Mouse (Mus musculus) lung, postnatal 0 days (tissue): ENCODE results near the gene Map2. TPM values are rescaled to one million over a fixed set of nuclear protein-coding genes. Genes with fewer than 3 reads are reported as not detected.
A peak's percentile ranks its signal among the peaks of the same experiment; 100 is the strongest.

Experiments used
- ATAC-seq: fragments of 200-750 bp; cut with Nextera tagmentation; 2 replicates; pipeline ENCODE4 v1.8.0; 2017; ENCODE audit warnings: moderate library complexity
- DNase-seq: peaks from one replicate; pipeline ENCODE4 v3.0.0-alpha.2; 2016; ENCODE audit warnings: low spot score
- H3K27ac ChIP-seq: fragments of 300-500 bp; sonication (generic); 2 replicates; pipeline ENCODE4 v1.5.1; 2014; ENCODE audit warnings: antibody characterized with exemption, mild to moderate bottlenecking, low read length, mixed read lengths
- H3K27me3 ChIP-seq: fragments of 300-500 bp; sonication (generic); replicated peaks from 2 replicates; pipeline ENCODE4 v1.6.1; 2014; ENCODE audit warnings: low read length, mixed read lengths; ENCODE audit not compliant: insufficient read depth
- H3K36me3 ChIP-seq: fragments of 300-500 bp; sonication (generic); 2 replicates; pipeline ENCODE4 v1.6.1; 2014; ENCODE audit warnings: low read length, mixed read lengths; ENCODE audit not compliant: insufficient read depth
- H3K4me1 ChIP-seq: fragments of 300-500 bp; sonication (generic); 2 replicates; pipeline ENCODE4 v1.6.1; 2014; ENCODE audit warnings: antibody characterized with exemption, low read depth, low read length, mixed read lengths; ENCODE audit not compliant: insufficient read depth
- H3K4me2 ChIP-seq: fragments of 300-500 bp; sonication (generic); replicated peaks from 2 replicates; pipeline ENCODE4 v1.6.1; 2014; ENCODE audit warnings: low read depth, mild to moderate bottlenecking, low read length, moderate library complexity, mixed read lengths
- H3K4me3 ChIP-seq: fragments of 300-500 bp; sonication (generic); 2 replicates; pipeline ENCODE4 v1.5.1; 2014; ENCODE audit warnings: low read depth, low read length
- H3K9ac ChIP-seq: fragments of 300-500 bp; sonication (generic); replicated peaks from 2 replicates; pipeline ENCODE4 v1.6.1; 2014; ENCODE audit warnings: low read depth, mild to moderate bottlenecking
- H3K9me3 ChIP-seq: fragments of 300-500 bp; sonication (generic); 2 replicates; pipeline ENCODE4 v1.6.1; 2016; ENCODE audit warnings: low read length, mixed read lengths
- CTCF ChIP-seq: IDR thresholded peaks from 2 replicates; pipeline ENCODE4 v1.5.1; 2016; ENCODE audit warnings: antibody characterized with exemption, mild to moderate bottlenecking
- EP300 ChIP-seq: IDR thresholded peaks from 2 replicates; pipeline ENCODE4 v1.6.1; 2016; ENCODE audit warnings: antibody characterized with exemption, mild to moderate bottlenecking, control low read depth
- WGBS: fragments of 180-500 bp; shearing (Covaris S2); extraction: QIAGEN DNeasy Blood & Tissue Kit; methylation state at CpG from one replicate; pipeline ENCODE4 v1.1.7; 2014; 5-methylcytosine and 5-hydroxymethylcytosine counted together
- polyA plus RNA-seq: library from polyadenylated mRNA; unstranded; fragments of >200 nt; fragmentation: Nextera tagmentation; extraction: Ambion mirVana; gene quantifications from 2 replicates; pipeline ENCODE4 v1.2.1, GENCODE M21; 2015

The Map2 gene
- polyA plus RNA-seq, 1 experiment from 2014 or later, result 2.1 TPM

GRCm38 (mm10) chr1:66388561-66388960 lies 213.5 kb downstream of the Map2 start:
- H3K27me3 ChIP-seq, result no peaks in the 10 kb centered on the region
- no peak for DNase-seq
- H3K36me3 ChIP-seq, result no peaks in the 10 kb centered on the region
- no peak overlapping the region for H3K4me2 ChIP-seq
- 68% methylated on average over 8 of the region's 8 CpGs for WGBS
- H3K4me3 ChIP-seq, result no peak overlapping the region
- no peaks in the 10 kb centered on the region for H3K4me1 ChIP-seq
- ATAC-seq, result no peak
- no peaks in the 10 kb centered on the region for H3K9me3 ChIP-seq
- H3K27ac ChIP-seq, result no peak overlapping the region
- no peak overlapping the region for H3K9ac ChIP-seq
- TF ChIP-seq EP300 (no peak), CTCF (no peak)

DNA sequence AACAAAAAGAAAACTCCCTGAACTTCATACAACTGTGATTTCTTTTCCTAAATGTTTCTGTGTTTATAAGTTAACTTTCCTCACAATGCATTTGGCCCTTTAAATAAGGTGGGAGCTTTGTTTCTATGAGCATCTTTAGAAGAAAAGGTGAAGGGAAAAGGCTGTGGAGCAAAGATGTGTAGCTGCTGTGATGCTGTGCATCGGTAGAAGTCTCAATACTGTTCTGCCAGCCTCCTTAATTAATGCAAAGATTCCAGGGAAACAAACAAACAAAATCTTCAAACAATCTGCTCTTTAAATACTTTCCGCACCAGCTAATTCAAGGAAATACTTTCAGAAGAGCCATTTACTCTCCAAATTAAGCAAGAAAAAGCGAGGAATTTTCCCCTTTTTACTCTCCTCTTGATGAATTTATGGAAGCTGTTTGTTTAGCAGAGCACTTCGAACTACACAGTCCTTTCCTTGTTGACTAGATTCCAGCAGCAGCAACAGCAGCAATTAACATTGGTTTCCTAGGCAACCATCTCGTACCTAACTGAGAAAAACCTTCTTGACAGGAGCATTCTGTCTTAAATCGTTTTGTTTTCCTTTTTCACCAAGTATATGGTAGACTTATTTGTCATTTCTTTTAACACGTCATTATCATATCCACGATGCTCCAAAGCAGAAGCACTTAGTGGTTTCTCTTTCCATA lies 220.0 kb downstream of the Map2 start:
- H3K4me3 ChIP-seq, result no peak overlapping the region
- ATAC-seq (no peak), DNase-seq (no peak)
- no peaks in the 10 kb centered on the region for H3K27me3 ChIP-seq
- H3K4me2 ChIP-seq, result no peak overlapping the region
- H3K27ac ChIP-seq, result no peak overlapping the region
- H3K9ac ChIP-seq, result no peak overlapping the region
- H3K9me3 ChIP-seq, result no peaks in the 10 kb centered on the region
- 39% methylated on average over 8 of the region's 8 CpGs for WGBS
- no peaks in the 10 kb centered on the region for H3K36me3 ChIP-seq
- no peak for TF ChIP-seq CTCF
- no peak for TF ChIP-seq EP300
- no peaks in the 10 kb centered on the region for H3K4me1 ChIP-seq

- DNase-seq (no peak), ATAC-seq (no peak)
- H3K4me2 ChIP-seq, result no peak overlapping the region
- H3K9me3 ChIP-seq, result no peaks in the 10 kb centered on the region
- no peak overlapping the region for H3K27ac ChIP-seq
- H3K27me3 ChIP-seq, result no peaks in the 10 kb centered on the region
- no peak overlapping the region for H3K9ac ChIP-seq
- H3K4me3 ChIP-seq, result no peak overlapping the region
- H3K36me3 ChIP-seq, result no peaks in the 10 kb centered on the region
- 87% methylated on average over 2 of the region's 2 CpGs for WGBS
- H3K4me1 ChIP-seq, result no peaks in the 10 kb centered on the region
- TF ChIP-seq EP300 (no peak), CTCF (no peak)
Measured at GRCm38 (mm10) chr1:66395826-66396225, 220.8 kb downstream of the Map2 start.

- Histone ChIP-seq H3K4me1 (no peaks in the 10 kb centered on the region), H3K27me3 (no peaks in the 10 kb centered on the region), H3K27ac (no peak overlapping the region), H3K4me2 (no peak overlapping the region), H3K9ac (no peak overlapping the region), H3K36me3 (no peaks in the 10 kb centered on the region), H3K9me3 (no peaks in the 10 kb centered on the region), H3K4me3 (no peak overlapping the region)
- ATAC-seq, result no peak
- 80% methylated on average over 9 of the region's 9 CpGs for WGBS
- no peak for TF ChIP-seq EP300
- no peak for TF ChIP-seq CTCF
- no peak for DNase-seq
Measured at GRCm38 (mm10) chr1:66401902-66402301, 226.8 kb downstream of the Map2 start.

DNA sequence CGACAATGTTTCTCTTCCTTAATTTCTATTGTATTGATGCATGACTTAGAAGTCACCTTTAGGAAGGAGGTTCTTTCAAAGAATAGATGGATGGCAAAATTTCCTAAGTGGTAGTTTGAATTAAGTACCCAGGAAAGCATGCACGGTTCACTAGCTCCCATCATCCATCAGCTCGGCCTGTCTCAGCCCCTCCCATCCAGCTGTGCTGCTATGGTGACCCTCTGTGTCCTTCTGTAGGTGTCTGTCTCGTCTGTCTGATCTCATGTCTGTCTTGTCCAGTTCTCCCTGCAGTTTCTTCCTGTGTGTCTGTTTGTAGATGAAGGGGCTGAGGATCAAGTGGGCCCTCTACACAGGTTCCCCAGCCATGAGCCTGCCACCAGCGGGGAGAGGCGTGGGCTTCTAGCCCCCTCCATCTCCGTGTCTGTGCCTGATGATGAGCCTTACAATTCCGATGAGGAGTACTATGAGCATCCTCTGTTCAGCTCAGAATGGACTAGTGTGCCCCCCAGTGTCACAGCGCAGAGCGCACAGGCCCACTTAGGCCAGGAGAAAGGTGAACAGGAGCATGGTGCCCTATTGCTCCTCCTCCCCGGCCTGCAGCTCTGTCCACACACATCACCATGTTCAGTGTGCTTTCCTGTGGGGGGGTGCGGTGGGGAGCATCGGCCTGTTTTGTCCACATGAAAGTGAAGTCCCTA lies 232.3 kb downstream of the Map2 start:
- H3K27ac ChIP-seq, result no peak overlapping the region
- peak; percentile 7; the same call in 1 of the 2 replicates for TF ChIP-seq CTCF
- no peak for TF ChIP-seq EP300
- no peak overlapping the region for H3K4me2 ChIP-seq
- H3K27me3 ChIP-seq, result no peaks in the 10 kb centered on the region
- WGBS, result 73% methylated on average over 13 of the region's 13 CpGs
- DNase-seq, result no peak
- H3K36me3 ChIP-seq, result no peaks in the 10 kb centered on the region
- H3K4me1 ChIP-seq, result no peaks in the 10 kb centered on the region
- H3K9me3 ChIP-seq, result no peaks in the 10 kb centered on the region
- ATAC-seq, result no peak
- no peak overlapping the region for H3K4me3 ChIP-seq
- no peak overlapping the region for H3K9ac ChIP-seq

DNA sequence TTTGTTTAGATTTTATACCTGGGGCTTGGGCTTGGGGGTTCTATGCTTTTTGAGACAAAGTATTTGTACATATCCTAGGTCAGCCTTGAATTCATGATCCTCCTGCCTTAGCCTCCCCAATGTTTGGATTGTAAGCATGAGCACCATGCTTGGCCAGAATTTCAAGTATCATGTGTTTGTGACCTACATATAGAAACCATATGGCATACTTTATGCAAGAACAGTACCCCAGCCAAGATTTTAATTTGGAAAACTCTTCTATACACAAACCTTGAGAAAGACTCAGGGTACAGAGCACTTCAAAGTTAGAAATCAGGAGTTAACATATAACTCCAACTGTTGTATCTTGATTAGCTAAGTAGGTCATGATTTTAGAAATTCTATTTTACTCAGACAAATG lies 243.3 kb downstream of the Map2 start:
- Histone ChIP-seq H3K27ac (no peak overlapping the region), H3K4me3 (no peak overlapping the region)

More for the DNA sequence above, 243.3 kb downstream of the Map2 start:
- Histone ChIP-seq H3K4me1 (no peaks in the 10 kb centered on the region), H3K36me3 (no peaks in the 10 kb centered on the region), H3K27me3 (no peaks in the 10 kb centered on the region), H3K9ac (no peak overlapping the region), H3K4me2 (no peak overlapping the region), H3K9me3 (no peaks in the 10 kb centered on the region)
- DNase-seq, result no peak
- TF ChIP-seq EP300 (no peak), CTCF (no peak)
- ATAC-seq, result no peak
